Mouse (Mus musculus): ENCODE data around the gene Srp9. TPM values are rescaled to one million over a fixed set of nuclear protein-coding genes. Genes with fewer than 3 reads are reported as not detected.

Gene Srp9
- polyA plus RNA-seq, 1 experiment = 75.1 TPM

GRCm38 (mm10) chr1:182140370-182140769 lies 15.8 kb downstream of the Srp9 start:
- TF ChIP-seq TCF3 (IDR thresholded peaks at IDR 0.05; ENCODE audit: insufficient read length, low read depth) = no peak
- TF ChIP-seq E2F4 (IDR thresholded peaks at IDR 0.05; ENCODE audit: insufficient read depth) = no peak
- no peak for TF ChIP-seq POLR2AphosphoS2 (IDR thresholded peaks at IDR 0.05; ENCODE audit: insufficient read length, low read depth)
- TF ChIP-seq MYOG (IDR thresholded peaks at IDR 0.05; ENCODE audit: control insufficient read depth in 1 of 3, insufficient read depth in 1 of 3, insufficient read length in 2 of 3, low read depth in 2 of 3) = no peak
- TF ChIP-seq REST (IDR thresholded peaks at IDR 0.05; ENCODE audit: insufficient read depth, insufficient read length) = no peak
- no peak for TF ChIP-seq CEBPB (IDR thresholded peaks at IDR 0.05; ENCODE audit: insufficient read depth, poor library complexity, severe bottlenecking)
- TF ChIP-seq POLR2A (IDR thresholded peaks at IDR 0.05; ENCODE audit: insufficient read length, low read depth) = no peak
- TF ChIP-seq MAX (IDR thresholded peaks at IDR 0.05; ENCODE audit: low read depth) = no peak
- TF ChIP-seq SRF (IDR thresholded peaks at IDR 0.05; ENCODE audit: control insufficient read depth, insufficient read length, low read depth) = no peak
- TF ChIP-seq TCF12 (IDR thresholded peaks at IDR 0.05; ENCODE audit: insufficient read depth, poor library complexity, severe bottlenecking) = no peak
- no peak for TF ChIP-seq MYOD1 (IDR thresholded peaks at IDR 0.05; ENCODE audit: control insufficient read depth in 1 of 3, insufficient read length in 2 of 3, low read depth in 2 of 3)
- TF ChIP-seq USF1 (IDR thresholded peaks at IDR 0.05; ENCODE audit: low read depth) = no peak
- no peak overlapping the region for H3K4me3 ChIP-seq
- H3K79me2 ChIP-seq (ENCODE audit: control insufficient read depth, insufficient read depth) = no peaks in the 10 kb centered on the region
- H3ac ChIP-seq (ENCODE audit: control insufficient read depth, insufficient read length) = no peak overlapping the region
- no peaks in the 10 kb centered on the region for H3K36me3 ChIP-seq (ENCODE audit: control insufficient read depth, insufficient read depth)
- H3K27me3 ChIP-seq (ENCODE audit: control insufficient read depth, insufficient read depth, insufficient read length) = peaks cover 17% of the 10 kb centered on the region
- peak overlapping the region; percentile 27 for H3K4me2 ChIP-seq (ENCODE audit: low read depth)

GRCm38 (mm10) chr1:182142725-182143124 lies 18.2 kb downstream of the Srp9 start:
- Histone ChIP-seq H3K27me3 (ENCODE audit: control insufficient read depth, insufficient read depth, insufficient read length) (peaks cover 17% of the 10 kb centered on the region), H3K79me2 (ENCODE audit: control insufficient read depth, insufficient read depth) (no peaks in the 10 kb centered on the region), H3K4me2 (ENCODE audit: low read depth) (no peak overlapping the region), H3ac (ENCODE audit: control insufficient read depth, insufficient read length) (no peak overlapping the region), H3K4me3 (no peak overlapping the region), H3K36me3 (ENCODE audit: control insufficient read depth, insufficient read depth) (no peaks in the 10 kb centered on the region)
- no peak for TF ChIP-seq USF1 (IDR thresholded peaks at IDR 0.05; ENCODE audit: low read depth)

GRCm38 (mm10) chr1:182143288-182143687 lies 18.8 kb downstream of the Srp9 start:
- TF ChIP-seq TCF3 (IDR thresholded peaks at IDR 0.05; ENCODE audit: insufficient read length, low read depth) (no peak), MYOD1 (IDR thresholded peaks at IDR 0.05; ENCODE audit: control insufficient read depth in 1 of 3, insufficient read length in 2 of 3, low read depth in 2 of 3) (no peak), MAX (IDR thresholded peaks at IDR 0.05; ENCODE audit: low read depth) (no peak), SRF (IDR thresholded peaks at IDR 0.05; ENCODE audit: control insufficient read depth, insufficient read length, low read depth) (no peak), POLR2AphosphoS2 (IDR thresholded peaks at IDR 0.05; ENCODE audit: insufficient read length, low read depth) (no peak)
- Histone ChIP-seq H3ac (ENCODE audit: control insufficient read depth, insufficient read length) (no peak overlapping the region), H3K4me3 (no peak overlapping the region), H3K27me3 (ENCODE audit: control insufficient read depth, insufficient read depth, insufficient read length) (peaks cover 17% of the 10 kb centered on the region), H3K4me2 (ENCODE audit: low read depth) (no peak overlapping the region), H3K36me3 (ENCODE audit: control insufficient read depth, insufficient read depth) (no peaks in the 10 kb centered on the region), H3K79me2 (ENCODE audit: control insufficient read depth, insufficient read depth) (no peaks in the 10 kb centered on the region)

GRCm38 (mm10) chr1:182145546-182145945 lies 21.0 kb downstream of the Srp9 start:
- Histone ChIP-seq H3K27me3 (ENCODE audit: control insufficient read depth, insufficient read depth, insufficient read length) (peaks cover 17% of the 10 kb centered on the region), H3ac (ENCODE audit: control insufficient read depth, insufficient read length) (no peak overlapping the region), H3K4me2 (ENCODE audit: low read depth) (no peak overlapping the region), H3K4me3 (no peak overlapping the region), H3K79me2 (ENCODE audit: control insufficient read depth, insufficient read depth) (no peaks in the 10 kb centered on the region), H3K36me3 (ENCODE audit: control insufficient read depth, insufficient read depth) (no peaks in the 10 kb centered on the region)
- no peak for TF ChIP-seq CEBPB (IDR thresholded peaks at IDR 0.05; ENCODE audit: insufficient read depth, poor library complexity, severe bottlenecking)
- TF ChIP-seq TCF3 (IDR thresholded peaks at IDR 0.05; ENCODE audit: insufficient read length, low read depth) = no peak
- no peak for TF ChIP-seq SRF (IDR thresholded peaks at IDR 0.05; ENCODE audit: control insufficient read depth, insufficient read length, low read depth)
- TF ChIP-seq TCF12 (IDR thresholded peaks at IDR 0.05; ENCODE audit: insufficient read depth, poor library complexity, severe bottlenecking) = no peak
- no peak for TF ChIP-seq POLR2A (IDR thresholded peaks at IDR 0.05; ENCODE audit: insufficient read length, low read depth)
- no peak for TF ChIP-seq REST (IDR thresholded peaks at IDR 0.05; ENCODE audit: insufficient read depth, insufficient read length)
- TF ChIP-seq MYOG (IDR thresholded peaks at IDR 0.05; ENCODE audit: control insufficient read depth in 1 of 3, insufficient read depth in 1 of 3, insufficient read length in 2 of 3, low read depth in 2 of 3) = no peak
- TF ChIP-seq USF1 (IDR thresholded peaks at IDR 0.05; ENCODE audit: low read depth) = no peak

- no peak overlapping the region for H3K4me2 ChIP-seq (ENCODE audit: low read depth)
- H3K79me2 ChIP-seq (ENCODE audit: control insufficient read depth, insufficient read depth) = no peaks in the 10 kb centered on the region
- no peaks in the 10 kb centered on the region for H3K36me3 ChIP-seq (ENCODE audit: control insufficient read depth, insufficient read depth)
- no peaks in the 10 kb centered on the region for H3K27me3 ChIP-seq (ENCODE audit: control insufficient read depth, insufficient read depth, insufficient read length)
- H3ac ChIP-seq (ENCODE audit: control insufficient read depth, insufficient read length) = no peak overlapping the region
- TF ChIP-seq POLR2A (IDR thresholded peaks at IDR 0.05; ENCODE audit: insufficient read length, low read depth) (no peak), MYOG (IDR thresholded peaks at IDR 0.05; ENCODE audit: control insufficient read depth in 1 of 3, insufficient read depth in 1 of 3, insufficient read length in 2 of 3, low read depth in 2 of 3) (no peak)
- no peak overlapping the region for H3K4me3 ChIP-seq
Observed at GRCm38 (mm10) chr1:182148864-182149514, 24.5 kb downstream of the Srp9 start.
